Mouse (Mus musculus): ENCODE measurements around the gene Slc46a2. TPM values are rescaled to one million over a fixed set of nuclear protein-coding genes. Genes with fewer than 3 reads are reported as not detected.

The Slc46a2 gene
- polyA plus RNA-seq, 1 experiment from 2014 or later = not detected

DNA sequence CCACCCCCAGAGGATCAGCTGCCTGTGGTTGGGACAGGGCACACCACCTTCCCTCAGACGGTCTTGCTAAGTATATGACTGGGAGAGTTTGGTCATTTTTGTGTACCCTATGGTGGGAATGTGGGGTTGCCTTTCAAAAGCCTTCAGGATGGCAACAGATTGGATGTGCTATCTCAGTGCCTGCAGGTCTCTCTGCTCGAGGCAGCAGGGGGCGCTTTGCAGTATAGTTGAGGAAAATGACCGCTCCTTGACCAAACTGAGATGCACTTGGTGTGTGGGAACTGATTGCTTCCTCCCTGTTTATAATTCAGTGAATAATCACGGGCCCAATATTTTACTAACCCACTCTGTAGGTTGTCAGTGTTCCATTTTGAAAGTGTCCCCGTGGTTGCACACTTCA is 12.3 kb downstream of the Slc46a2 start:
- no peaks in the 10 kb centered on the region for H3K27me3 ChIP-seq (ENCODE audit: poor library complexity, severe bottlenecking)
- WGBS = 69% methylated on average over 6 of the region's 6 CpGs

DNA sequence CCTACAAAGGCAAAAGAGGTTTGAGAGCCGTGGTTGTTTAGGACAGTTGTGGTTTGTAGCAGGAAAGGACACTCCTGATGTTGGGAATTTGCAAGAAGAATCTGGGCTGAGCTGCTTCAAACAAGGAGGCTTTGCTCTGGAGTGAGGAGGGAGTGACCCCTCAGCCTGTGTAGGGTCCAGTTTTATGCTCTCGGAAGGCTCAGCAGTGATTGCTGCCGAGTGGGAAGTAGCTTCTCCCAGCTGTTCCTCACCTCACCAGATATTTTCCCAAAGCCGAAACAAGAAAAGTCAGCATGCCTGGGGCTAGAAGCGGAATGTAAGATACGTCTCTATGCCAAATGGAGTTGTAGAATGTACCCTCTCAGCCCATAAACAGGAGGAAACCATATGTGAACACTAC is 13.0 kb downstream of the Slc46a2 start:
- no peak overlapping the region for H3K4me3 ChIP-seq
- no peak overlapping the region for H3K27ac ChIP-seq
- peaks cover 18% of the 10 kb centered on the region for H3K36me3 ChIP-seq (replicated peaks)
- no peak for DNase-seq (ENCODE audit: extremely low spot score, low spot score)
- WGBS = 89% methylated on average over 6 of the region's 6 CpGs
- H3K4me1 ChIP-seq = no peaks in the 10 kb centered on the region
- no peaks in the 10 kb centered on the region for H3K9me3 ChIP-seq
- no peaks in the 10 kb centered on the region for H3K27me3 ChIP-seq (ENCODE audit: poor library complexity, severe bottlenecking)

More for the DNA sequence above, 12.3 kb downstream of the Slc46a2 start:
- Histone ChIP-seq H3K27ac (no peak overlapping the region), H3K9me3 (no peaks in the 10 kb centered on the region), H3K36me3 (replicated peaks) (peaks cover 17% of the 10 kb centered on the region), H3K4me1 (0 out of 2 replicates have a peak, but pooled peaks cover under 1% of the 10 kb centered on the region), H3K4me3 (no peak overlapping the region)
- no peak for DNase-seq (ENCODE audit: extremely low spot score, low spot score)

DNA sequence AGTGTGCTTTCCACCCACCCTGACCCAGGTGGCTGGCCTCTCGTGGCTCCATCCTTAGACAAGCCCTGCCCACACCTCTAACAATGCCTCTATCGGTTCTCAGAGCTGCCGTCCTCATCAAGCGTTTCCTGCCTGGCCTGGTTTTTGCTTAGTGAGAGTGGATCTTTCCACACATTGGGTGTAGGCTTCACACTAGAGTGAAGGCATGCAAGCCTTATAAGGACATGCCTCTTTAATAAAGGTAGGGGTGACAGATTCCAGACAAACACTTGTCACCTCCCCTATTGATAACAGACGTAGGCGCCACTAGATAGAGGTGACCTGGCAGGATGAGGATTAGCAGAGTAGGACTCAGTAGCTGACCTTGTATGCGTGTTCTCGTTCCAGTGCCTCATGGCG is 16.3 kb downstream of the Slc46a2 start:
- no peak overlapping the region for H3K27ac ChIP-seq
- no peak for DNase-seq (ENCODE audit: extremely low spot score, low spot score)
- H3K9me3 ChIP-seq = no peaks in the 10 kb centered on the region
- no peak overlapping the region for H3K4me3 ChIP-seq
- H3K36me3 ChIP-seq (replicated peaks) = peaks cover 30% of the 10 kb centered on the region
- no peaks in the 10 kb centered on the region for H3K4me1 ChIP-seq
- H3K27me3 ChIP-seq (ENCODE audit: poor library complexity, severe bottlenecking) = no peaks in the 10 kb centered on the region
- WGBS = 89% methylated on average over 9 of the region's 9 CpGs

DNA sequence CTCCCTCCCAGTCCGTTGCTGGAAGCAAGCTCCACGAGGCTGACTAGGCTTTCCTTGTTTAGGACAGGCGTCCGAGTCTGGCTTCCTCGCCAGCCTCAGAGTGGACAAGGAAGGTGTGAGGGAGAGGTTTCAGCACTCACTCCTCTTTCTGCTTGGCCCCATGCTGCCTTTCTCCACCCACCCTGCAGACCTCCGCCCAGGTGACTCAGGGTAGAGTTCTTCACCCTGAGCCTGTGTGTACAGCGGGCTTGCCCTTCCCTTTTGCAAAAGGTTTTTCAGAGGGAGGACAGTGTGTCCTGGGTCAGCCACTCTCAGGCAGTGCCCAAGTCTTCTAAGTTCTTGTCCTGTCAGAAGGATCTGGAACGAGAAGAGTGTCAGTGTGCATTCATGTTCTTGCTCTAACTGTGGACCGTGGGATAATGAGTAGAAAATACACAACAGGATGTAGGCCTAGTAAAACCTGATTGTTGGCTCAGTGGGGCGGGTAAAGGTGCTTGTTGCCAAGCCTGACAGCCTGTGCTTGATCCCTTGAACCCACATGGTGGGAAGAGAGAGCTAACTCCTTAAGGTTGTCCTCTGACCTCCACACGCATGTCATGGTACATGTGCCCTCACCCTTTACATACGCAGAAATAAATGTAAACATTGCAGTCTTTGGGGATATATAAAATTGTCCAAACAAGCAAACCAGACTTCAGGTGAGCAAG is 16.9 kb downstream of the Slc46a2 start:
- Histone ChIP-seq H3K4me3 (no peak overlapping the region), H3K9me3 (no peaks in the 10 kb centered on the region), H3K4me1 (no peaks in the 10 kb centered on the region), H3K36me3 (replicated peaks) (peaks cover 30% of the 10 kb centered on the region), H3K27ac (no peak overlapping the region), H3K27me3 (ENCODE audit: poor library complexity, severe bottlenecking) (no peaks in the 10 kb centered on the region)
- no peak for DNase-seq (ENCODE audit: extremely low spot score, low spot score)
- 85% methylated on average over 12 of the region's 12 CpGs for WGBS

DNA sequence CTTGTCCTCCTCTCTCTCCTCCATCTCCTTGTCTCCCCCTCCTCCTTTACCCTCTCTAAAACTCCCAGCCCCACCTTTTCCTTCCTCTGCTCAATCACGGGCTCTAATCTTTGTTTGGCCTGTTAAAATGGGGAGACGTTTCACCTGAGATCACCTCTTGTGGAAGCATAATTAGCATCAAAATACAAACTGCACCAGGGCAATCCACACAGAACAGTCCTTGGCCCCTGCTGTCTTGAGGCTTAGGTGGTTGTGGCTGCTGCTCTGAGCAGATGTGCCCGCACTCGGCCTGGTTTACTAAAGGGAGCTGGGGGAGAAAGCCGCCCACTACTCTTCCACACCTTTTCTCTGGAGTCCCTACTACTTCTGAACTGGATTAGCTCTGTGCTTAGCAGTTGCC is 18.9 kb downstream of the Slc46a2 start:
- Histone ChIP-seq H3K9me3 (no peaks in the 10 kb centered on the region), H3K27me3 (ENCODE audit: poor library complexity, severe bottlenecking) (no peaks in the 10 kb centered on the region), H3K27ac (no peak overlapping the region), H3K4me1 (no peaks in the 10 kb centered on the region), H3K4me3 (no peak overlapping the region), H3K36me3 (replicated peaks) (peaks cover 30% of the 10 kb centered on the region)
- 64% methylated on average over 5 of the region's 5 CpGs for whole genome bisulfite sequencing
- DNase-seq (ENCODE audit: extremely low spot score, low spot score) = no peak

DNA sequence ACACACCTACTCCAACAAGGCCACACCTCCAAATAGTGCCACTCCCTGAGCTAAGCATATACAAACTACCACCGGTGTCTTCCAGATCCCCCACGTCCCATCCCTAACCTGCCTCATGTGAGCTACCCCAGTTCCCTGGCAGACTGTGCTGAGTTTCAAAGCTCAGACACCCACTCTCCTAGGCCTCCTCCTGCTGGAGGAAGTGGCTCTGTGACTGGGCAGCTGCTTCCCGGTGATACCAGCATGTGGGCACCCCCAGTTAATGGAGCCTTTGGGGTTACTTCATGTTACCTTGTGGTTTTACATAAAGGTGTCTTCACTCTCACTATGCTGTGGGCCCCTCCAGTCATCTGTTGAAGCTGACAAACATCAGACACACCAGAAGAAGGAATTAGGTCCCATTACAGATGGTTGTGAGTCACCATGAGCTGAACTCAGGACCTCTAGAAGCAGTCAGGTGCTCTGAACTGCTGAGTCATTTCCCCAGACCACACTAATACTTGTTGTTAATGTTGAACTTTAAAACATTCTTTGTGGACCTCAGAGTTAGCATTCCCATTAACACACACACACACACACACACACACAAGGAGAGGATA is 19.8 kb downstream of the Slc46a2 start:
- no peaks in the 10 kb centered on the region for H3K27me3 ChIP-seq (ENCODE audit: poor library complexity, severe bottlenecking)
- 94% methylated on average over 3 of the region's 3 CpGs for WGBS
- no peak overlapping the region for H3K4me3 ChIP-seq
- no peaks in the 10 kb centered on the region for H3K4me1 ChIP-seq
- H3K27ac ChIP-seq = no peak overlapping the region
- DNase-seq (ENCODE audit: extremely low spot score, low spot score) = no peak
- peaks cover 34% of the 10 kb centered on the region for H3K36me3 ChIP-seq (replicated peaks)
- no peaks in the 10 kb centered on the region for H3K9me3 ChIP-seq

DNA sequence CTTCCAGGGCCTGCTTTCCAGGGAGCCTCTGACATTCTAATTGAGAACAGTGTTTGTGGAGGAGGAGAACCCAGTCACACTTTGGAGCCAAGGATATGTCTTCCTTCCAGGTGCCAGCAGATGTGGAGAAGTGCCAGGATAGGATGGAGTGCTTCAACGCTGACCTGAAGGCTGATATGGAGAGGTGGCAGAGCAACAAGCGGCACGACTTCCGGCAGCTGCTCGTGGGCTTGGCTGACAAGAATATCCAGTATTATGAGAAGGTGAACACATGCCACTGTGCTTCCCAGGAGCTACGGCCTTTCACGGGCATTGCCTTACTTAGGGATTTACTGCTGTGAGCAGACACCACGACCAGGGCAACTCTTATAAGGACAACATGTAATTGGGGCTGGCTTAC is 20.4 kb downstream of the Slc46a2 start:
- Histone ChIP-seq H3K27ac (no peak overlapping the region), H3K36me3 (replicated peaks) (peaks cover 34% of the 10 kb centered on the region), H3K4me3 (no peak overlapping the region), H3K9me3 (no peaks in the 10 kb centered on the region), H3K4me1 (no peaks in the 10 kb centered on the region), H3K27me3 (ENCODE audit: poor library complexity, severe bottlenecking) (no peaks in the 10 kb centered on the region)
- WGBS = 93% methylated on average over 8 of the region's 8 CpGs
- DNase-seq (ENCODE audit: extremely low spot score, low spot score) = no peak

DNA sequence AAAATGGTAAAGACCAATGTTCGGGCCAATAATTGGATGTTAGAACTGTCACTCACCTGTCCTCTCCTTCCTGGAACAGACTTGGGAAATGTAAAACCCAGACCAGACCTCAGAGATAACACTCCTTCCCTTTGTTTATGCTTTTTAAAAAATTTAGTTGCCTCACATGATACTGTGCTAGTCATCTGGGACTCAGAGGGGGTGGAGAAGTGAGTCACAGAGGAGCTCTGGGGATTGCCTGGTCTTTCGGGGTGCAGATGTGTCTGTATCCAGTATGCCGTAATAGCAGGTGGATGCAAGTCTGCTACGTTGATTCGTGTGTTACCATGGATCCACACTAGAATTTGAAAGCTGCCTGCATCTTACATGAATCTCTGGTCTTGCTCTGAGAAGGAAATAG is 22.1 kb downstream of the Slc46a2 start:
- Histone ChIP-seq H3K36me3 (replicated peaks) (peaks cover 20% of the 10 kb centered on the region), H3K4me3 (no peak overlapping the region), H3K27me3 (ENCODE audit: poor library complexity, severe bottlenecking) (no peaks in the 10 kb centered on the region), H3K4me1 (no peaks in the 10 kb centered on the region), H3K27ac (no peak overlapping the region), H3K9me3 (no peaks in the 10 kb centered on the region)
- WGBS = 93% methylated on average over 5 of the region's 5 CpGs
- DNase-seq (ENCODE audit: extremely low spot score, low spot score) = no peak

DNA sequence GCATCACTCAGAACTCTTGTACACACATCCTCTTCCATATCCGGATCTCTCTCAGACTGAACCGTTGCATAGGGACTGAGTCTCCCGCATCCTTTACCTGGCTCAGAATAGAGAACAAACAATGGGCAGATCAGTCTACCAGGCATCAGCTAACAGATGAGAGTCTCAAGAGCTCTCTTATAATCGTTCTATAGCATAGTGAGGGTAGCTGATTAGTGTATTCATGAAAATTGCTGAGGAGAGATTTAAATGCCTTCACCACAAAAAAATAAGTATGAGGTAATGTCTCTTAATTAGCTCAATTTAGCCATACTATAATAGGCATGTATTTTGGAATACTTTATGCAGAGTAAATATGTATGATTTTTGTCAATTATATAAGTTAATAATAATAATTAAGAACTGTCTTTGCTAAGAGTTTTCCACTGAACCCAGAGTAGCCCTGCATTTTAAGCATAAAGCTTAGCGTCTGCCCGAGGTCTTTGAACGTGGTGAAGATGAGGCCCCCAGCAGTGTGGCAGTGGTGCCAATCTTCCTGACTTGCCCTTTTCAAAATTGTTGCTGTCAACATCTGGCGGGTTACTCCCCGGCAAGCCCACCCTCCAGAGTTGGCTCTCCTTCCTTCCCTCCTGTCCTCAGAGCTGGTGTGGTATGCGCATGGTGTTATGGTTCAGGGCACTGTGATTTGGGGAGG is 23.0 kb downstream of the Slc46a2 start:
- H3K4me3 ChIP-seq = no peak overlapping the region
- WGBS = 93% methylated on average over 10 of the region's 10 CpGs
- H3K4me1 ChIP-seq = no peaks in the 10 kb centered on the region
- H3K36me3 ChIP-seq (replicated peaks) = peaks cover 16% of the 10 kb centered on the region
- no peak overlapping the region for H3K27ac ChIP-seq
- H3K9me3 ChIP-seq = no peaks in the 10 kb centered on the region
- no peaks in the 10 kb centered on the region for H3K27me3 ChIP-seq (ENCODE audit: poor library complexity, severe bottlenecking)
- DNase-seq (ENCODE audit: extremely low spot score, low spot score) = no peak

DNA sequence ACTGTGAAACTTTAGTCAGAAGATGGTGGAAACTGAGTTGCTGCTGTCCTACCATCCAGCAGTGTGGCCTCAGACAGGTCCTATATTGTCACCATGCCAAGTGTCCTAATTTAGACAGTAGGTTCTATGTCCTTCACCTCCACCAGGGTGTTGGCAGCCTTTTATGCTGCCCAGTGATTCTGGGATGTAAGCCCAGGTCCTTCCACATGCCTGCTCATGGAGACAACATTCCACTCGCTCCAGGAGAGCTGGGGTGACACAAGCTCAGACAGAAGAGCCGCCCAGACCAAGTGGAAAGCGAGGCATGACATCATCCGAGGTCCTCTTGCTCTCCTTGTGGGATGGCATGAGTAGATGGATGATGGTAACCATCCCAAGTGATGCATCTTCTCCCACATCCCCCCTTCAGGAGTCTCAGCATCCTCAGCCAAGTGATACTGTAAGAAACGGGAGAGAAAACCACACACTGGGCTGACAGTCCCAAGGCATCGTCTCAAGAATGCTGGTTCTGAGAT is 24.7 kb downstream of the Slc46a2 start:
- Histone ChIP-seq H3K27me3 (ENCODE audit: poor library complexity, severe bottlenecking) (no peaks in the 10 kb centered on the region), H3K36me3 (replicated peaks) (peaks cover 22% of the 10 kb centered on the region), H3K4me1 (no peaks in the 10 kb centered on the region), H3K9me3 (no peaks in the 10 kb centered on the region), H3K4me3 (no peak overlapping the region), H3K27ac (no peak overlapping the region)
- 90% methylated on average over 6 of the region's 6 CpGs for WGBS
- DNase-seq (ENCODE audit: extremely low spot score, low spot score) = no peak

DNA sequence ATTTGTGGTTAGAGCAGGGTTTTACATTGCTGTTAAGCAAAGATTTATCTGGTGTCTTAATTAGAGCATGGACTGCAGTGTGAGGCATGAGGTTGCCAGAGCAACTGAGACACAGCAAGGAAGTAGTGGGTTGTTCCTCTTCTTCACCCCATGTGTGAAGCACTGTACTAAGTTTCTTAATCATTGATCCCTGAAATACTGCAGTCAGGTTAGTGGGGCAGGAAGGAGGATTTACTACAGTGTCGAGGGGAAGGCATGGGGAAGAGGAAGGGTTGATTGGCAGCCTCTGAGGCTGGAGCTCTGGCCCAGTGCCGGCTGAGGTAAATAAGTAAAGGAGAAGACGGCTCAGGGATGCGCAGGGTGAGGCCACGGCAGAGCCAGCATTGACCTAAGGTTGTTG is 26.8 kb downstream of the Slc46a2 start:
- H3K4me3 ChIP-seq = no peak overlapping the region
- no peaks in the 10 kb centered on the region for H3K4me1 ChIP-seq
- H3K27me3 ChIP-seq (ENCODE audit: poor library complexity, severe bottlenecking) = no peaks in the 10 kb centered on the region
- DNase-seq (ENCODE audit: extremely low spot score, low spot score) = no peak
- peaks cover 12% of the 10 kb centered on the region for H3K36me3 ChIP-seq (replicated peaks)
- H3K9me3 ChIP-seq = no peaks in the 10 kb centered on the region
- no peak overlapping the region for H3K27ac ChIP-seq
- WGBS = 90% methylated on average over 5 of the region's 5 CpGs

DNA sequence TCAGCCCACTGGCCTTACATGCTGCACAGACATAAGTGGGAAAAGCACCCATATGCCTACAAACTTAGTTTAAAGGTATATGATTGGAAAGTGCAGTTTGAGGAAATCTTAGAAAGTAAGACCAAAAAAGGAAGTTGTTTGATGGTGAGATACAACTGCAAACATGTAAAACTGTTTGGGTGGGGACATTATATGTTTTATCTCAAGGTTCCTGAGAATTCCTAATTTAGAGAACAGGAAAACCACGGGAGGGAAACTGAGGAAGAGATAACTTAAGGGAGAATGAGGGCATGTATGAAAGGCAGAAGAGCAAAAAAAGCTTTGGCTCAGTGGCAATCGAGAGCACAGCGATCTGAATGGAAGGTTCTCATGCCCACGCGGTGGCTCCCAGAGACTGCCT is 27.8 kb downstream of the Slc46a2 start:
- Histone ChIP-seq H3K4me1 (no peaks in the 10 kb centered on the region), H3K4me3 (no peak overlapping the region), H3K27ac (no peak overlapping the region), H3K27me3 (ENCODE audit: poor library complexity, severe bottlenecking) (no peaks in the 10 kb centered on the region), H3K36me3 (replicated peaks) (peaks cover 22% of the 10 kb centered on the region), H3K9me3 (no peaks in the 10 kb centered on the region)
- 97% methylated on average over 5 of the region's 5 CpGs for WGBS
- DNase-seq (ENCODE audit: extremely low spot score, low spot score) = no peak

DNA sequence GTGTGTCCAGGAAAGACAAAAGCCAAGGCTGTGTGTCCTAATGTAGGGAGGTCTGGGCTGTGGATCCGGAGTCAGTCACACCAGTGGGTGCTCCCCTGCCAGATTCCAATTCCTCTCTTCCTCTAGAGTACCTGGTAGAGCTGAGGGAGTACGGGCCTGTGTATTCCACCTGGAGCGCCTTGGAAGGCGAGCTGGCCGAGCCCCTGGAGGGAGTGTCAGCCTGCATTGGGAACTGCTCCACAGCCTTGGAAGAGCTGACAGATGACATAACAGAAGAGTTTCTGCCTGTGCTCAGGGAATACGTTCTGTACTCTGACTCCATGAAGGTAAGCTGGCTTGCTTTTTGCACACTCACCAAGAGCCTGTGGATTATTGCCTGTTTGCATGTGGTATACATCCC is 28.6 kb downstream of the Slc46a2 start:
- no peaks in the 10 kb centered on the region for H3K4me1 ChIP-seq
- no peak overlapping the region for H3K27ac ChIP-seq
- H3K27me3 ChIP-seq (ENCODE audit: poor library complexity, severe bottlenecking) = no peaks in the 10 kb centered on the region
- 94% methylated on average over 6 of the region's 6 CpGs for WGBS
- DNase-seq (ENCODE audit: extremely low spot score, low spot score) = no peak
- no peaks in the 10 kb centered on the region for H3K9me3 ChIP-seq
- peaks cover 23% of the 10 kb centered on the region for H3K36me3 ChIP-seq (replicated peaks)
- no peak overlapping the region for H3K4me3 ChIP-seq

Measured in forebrain, embryonic 10.5 days (tissue).